Mouse (Mus musculus): ENCODE data around the gene Ctrl. TPM values are rescaled to one million over a fixed set of nuclear protein-coding genes. Genes with fewer than 3 reads are reported as not detected.

Ctrl gene
- polyA plus RNA-seq, 1 experiment from 2014 or later = 3.6 TPM

GRCm38 (mm10) chr8:105961536-105961935 is 27.9 kb upstream of the Ctrl start:
- Histone ChIP-seq H3K4me3 (no peak overlapping the region), H3K9ac (no peak overlapping the region), H3K9me3 (no peaks in the 10 kb centered on the region), H3K4me2 (no peak overlapping the region), H3K27ac (replicated peaks) (no peak overlapping the region), H3K4me1 (replicated peaks) (peaks cover 11% of the 10 kb centered on the region), H3K36me3 (no peaks in the 10 kb centered on the region), H3K27me3 (peaks cover 27% of the 10 kb centered on the region)
- ATAC-seq (ENCODE audit: low read depth) = no peak
- 87% methylated on average over 10 of the region's 10 CpGs for WGBS

DNA sequence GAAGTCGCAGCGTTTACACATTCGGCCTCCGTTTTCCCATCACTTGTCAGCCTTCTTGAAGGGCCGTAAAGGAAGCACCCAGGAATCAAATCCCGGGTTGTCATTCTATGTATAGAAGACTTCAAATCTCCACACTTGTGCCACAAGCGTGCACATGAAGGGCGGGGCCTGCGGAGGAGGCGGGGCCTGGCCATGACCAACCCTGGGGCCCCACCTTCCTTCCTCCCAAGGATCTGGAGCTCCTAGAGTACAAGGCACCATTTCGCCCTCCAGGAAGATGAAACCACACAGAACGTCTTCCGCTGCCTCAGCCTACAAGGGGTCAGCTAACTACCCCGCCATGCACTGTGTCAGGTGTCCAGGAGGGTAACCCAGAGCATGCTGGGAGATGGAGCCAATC is 27.4 kb upstream of the Ctrl start:
- Histone ChIP-seq H3K4me1 (replicated peaks) (peaks cover 11% of the 10 kb centered on the region), H3K9ac (no peak overlapping the region), H3K36me3 (no peaks in the 10 kb centered on the region), H3K4me2 (no peak overlapping the region), H3K27me3 (peaks cover 23% of the 10 kb centered on the region), H3K27ac (replicated peaks) (no peak overlapping the region), H3K9me3 (no peaks in the 10 kb centered on the region), H3K4me3 (no peak overlapping the region)
- no peak for ATAC-seq (ENCODE audit: low read depth)
- WGBS = 78% methylated on average over 14 of the region's 14 CpGs

- Histone ChIP-seq H3K4me2 (no peak overlapping the region), H3K9ac (no peak overlapping the region), H3K36me3 (no peaks in the 10 kb centered on the region), H3K27ac (replicated peaks) (no peak overlapping the region), H3K9me3 (no peaks in the 10 kb centered on the region), H3K27me3 (peaks cover 5% of the 10 kb centered on the region), H3K4me3 (no peak overlapping the region), H3K4me1 (replicated peaks) (no peaks in the 10 kb centered on the region; the same call in 1 of the 2 replicates)
- ATAC-seq (ENCODE audit: low read depth) = no peak
- 88% methylated on average over 7 of the region's 7 CpGs for WGBS
Observed at GRCm38 (mm10) chr8:105959350-105959749, 25.7 kb upstream of the Ctrl start.

GRCm38 (mm10) chr8:105957813-105958212 is 24.2 kb upstream of the Ctrl start:
- Histone ChIP-seq H3K4me2 (no peak overlapping the region), H3K9ac (no peak overlapping the region), H3K36me3 (no peaks in the 10 kb centered on the region), H3K4me1 (replicated peaks) (no peaks in the 10 kb centered on the region), H3K27me3 (no peaks in the 10 kb centered on the region), H3K9me3 (no peaks in the 10 kb centered on the region), H3K27ac (replicated peaks) (no peak overlapping the region), H3K4me3 (no peak overlapping the region)
- WGBS = 84% methylated on average over 3 of the region's 4 CpGs
- ATAC-seq (ENCODE audit: low read depth) = no peak

DNA sequence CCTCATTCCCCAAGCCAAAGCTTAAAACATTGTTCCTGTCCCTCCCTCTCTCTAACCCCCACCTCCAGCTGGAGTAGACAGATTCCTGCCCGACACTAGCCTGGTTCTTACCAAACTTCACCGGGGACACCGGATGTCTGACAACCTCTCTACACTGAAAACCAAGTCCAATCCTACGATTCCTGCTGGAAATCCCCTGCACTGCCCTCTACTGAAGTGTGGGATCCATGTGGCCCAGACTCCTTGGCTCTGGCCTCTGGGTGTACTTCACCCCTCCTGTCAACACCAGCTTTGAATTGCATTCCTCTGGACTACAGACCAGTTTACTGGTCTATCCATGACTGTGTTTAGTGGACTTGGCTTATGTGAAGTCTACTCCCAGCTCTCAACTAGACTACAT is 22.9 kb upstream of the Ctrl start:
- Histone ChIP-seq H3K9me3 (no peaks in the 10 kb centered on the region), H3K9ac (no peak overlapping the region), H3K4me2 (no peak overlapping the region), H3K27ac (replicated peaks) (no peak overlapping the region), H3K36me3 (no peaks in the 10 kb centered on the region), H3K27me3 (no peaks in the 10 kb centered on the region), H3K4me3 (no peak overlapping the region), H3K4me1 (replicated peaks) (0 out of 2 replicates have a peak, but pooled peaks cover under 1% of the 10 kb centered on the region)
- 92% methylated on average over 4 of the region's 4 CpGs for WGBS
- ATAC-seq (ENCODE audit: low read depth) = no peak

GRCm38 (mm10) chr8:105951057-105951659 is 17.5 kb upstream of the Ctrl start:
- 54% methylated on average over 7 of the region's 7 CpGs for WGBS

GRCm38 (mm10) chr8:105949350-105949749 is 15.7 kb upstream of the Ctrl start:
- H3K27me3 ChIP-seq = no peaks in the 10 kb centered on the region
- 0 out of 2 replicates have a peak overlapping the region, but pooled peaks have one; percentile 1 for H3K27ac ChIP-seq (replicated peaks)
- H3K9me3 ChIP-seq = no peaks in the 10 kb centered on the region
- no peak overlapping the region for H3K4me3 ChIP-seq
- no peaks in the 10 kb centered on the region for H3K36me3 ChIP-seq
- 63% methylated on average over 10 of the region's 10 CpGs for WGBS
- peaks cover 14% of the 10 kb centered on the region for H3K4me1 ChIP-seq (replicated peaks)
- H3K9ac ChIP-seq = no peak overlapping the region
- ATAC-seq (ENCODE audit: low read depth) = peak; percentile 32; the same call in 1 of the 2 replicates
- H3K4me2 ChIP-seq = no peak overlapping the region

More at GRCm38 (mm10) chr8:105951057-105951659, 17.5 kb upstream of the Ctrl start:
- no peak overlapping the region for H3K4me3 ChIP-seq
- no peaks in the 10 kb centered on the region for H3K36me3 ChIP-seq
- H3K9me3 ChIP-seq = no peaks in the 10 kb centered on the region
- peak overlapping the region; percentile 72 for H3K27ac ChIP-seq (replicated peaks)
- H3K27me3 ChIP-seq = no peaks in the 10 kb centered on the region
- ATAC-seq (ENCODE audit: low read depth) = peak; percentile 80
- H3K4me2 ChIP-seq = no peak overlapping the region
- H3K9ac ChIP-seq = no peak overlapping the region
- H3K4me1 ChIP-seq (replicated peaks) = peaks cover 14% of the 10 kb centered on the region

- no peak within 1 kb of the TSS for H3K9ac ChIP-seq
- 71% methylated on average over 8 of the region's 8 CpGs for WGBS
- peaks cover 2% of the 10 kb centered on the region for H3K4me1 ChIP-seq (replicated peaks)
- H3K36me3 ChIP-seq = no peaks in the 10 kb centered on the region
- ATAC-seq (ENCODE audit: low read depth) = no peak
- no peaks in the 10 kb centered on the region for H3K9me3 ChIP-seq
- H3K27ac ChIP-seq (replicated peaks) = no peak within 1 kb of the TSS
- H3K27me3 ChIP-seq = no peaks in the 10 kb centered on the region
- no peak within 1 kb of the TSS for H3K4me3 ChIP-seq
- no peak within 1 kb of the TSS for H3K4me2 ChIP-seq
Observed at GRCm38 (mm10) chr8:105943321-105943739, 9.7 kb upstream of the Ctrl start, which contains the start of gene Lcat. TSS of gene Lcat (minus strand) at chr8:105943382.

DNA sequence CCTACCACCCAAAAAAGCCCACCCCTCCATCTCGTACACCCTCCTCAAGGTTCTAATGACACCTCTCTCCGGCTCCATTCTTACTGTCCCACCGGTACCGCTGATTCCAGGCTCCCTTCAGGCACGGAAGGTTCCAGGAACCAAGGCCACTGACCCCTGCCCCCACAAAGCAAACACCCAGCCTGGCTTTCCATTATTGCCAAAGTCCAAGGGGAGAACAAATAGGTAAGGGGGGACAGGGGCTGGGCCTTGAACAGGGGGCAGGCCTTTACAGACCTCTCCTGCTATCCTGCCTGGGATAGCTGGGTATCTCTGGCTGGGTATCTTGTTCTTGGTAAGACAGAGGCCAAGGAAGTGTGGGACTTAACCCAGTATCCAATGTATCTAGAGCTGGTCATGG is 8.9 kb upstream of the Ctrl start:
- WGBS = 95% methylated on average over 5 of the region's 5 CpGs
- no peak for ATAC-seq (ENCODE audit: low read depth)
- Histone ChIP-seq H3K4me2 (no peak overlapping the region), H3K36me3 (no peaks in the 10 kb centered on the region), H3K27ac (replicated peaks) (no peak overlapping the region), H3K27me3 (no peaks in the 10 kb centered on the region), H3K9me3 (no peaks in the 10 kb centered on the region), H3K4me3 (no peak overlapping the region), H3K9ac (no peak overlapping the region), H3K4me1 (replicated peaks) (peaks cover 10% of the 10 kb centered on the region)

- 95% methylated on average over 11 of the region's 11 CpGs for WGBS
- H3K4me1 ChIP-seq (replicated peaks) = peaks cover 10% of the 10 kb centered on the region
- no peak overlapping the region for H3K4me3 ChIP-seq
- no peak for ATAC-seq (ENCODE audit: low read depth)
- H3K9me3 ChIP-seq = no peaks in the 10 kb centered on the region
- no peak overlapping the region for H3K9ac ChIP-seq
- H3K27ac ChIP-seq (replicated peaks) = no peak overlapping the region
- H3K27me3 ChIP-seq = no peaks in the 10 kb centered on the region
- no peak overlapping the region for H3K4me2 ChIP-seq
- no peaks in the 10 kb centered on the region for H3K36me3 ChIP-seq
Observed at GRCm38 (mm10) chr8:105942026-105942425, 8.4 kb upstream of the Ctrl start.

DNA sequence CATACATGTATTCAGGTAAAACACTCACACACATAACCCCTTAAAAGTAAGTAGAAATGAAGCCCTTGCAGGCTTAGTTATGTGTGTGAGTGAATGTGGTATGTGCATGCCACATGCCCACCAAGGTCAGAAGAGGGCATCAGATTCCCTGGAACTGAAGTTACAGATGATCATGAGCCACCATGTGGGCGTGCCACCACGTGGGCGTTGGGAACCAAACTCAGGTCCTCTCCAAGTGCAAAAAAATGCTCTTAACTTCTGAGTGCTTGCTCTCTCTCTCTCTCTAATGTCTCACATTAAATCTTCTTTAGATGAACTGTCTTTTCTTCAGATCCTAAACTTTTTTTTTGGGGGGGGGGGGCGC is 4.6 kb upstream of the Ctrl start, which contains the start of gene Psmb10:
TSS of gene Psmb10 (minus strand) at position 139 of the 364 bp plus-strand sequence.
- no peaks in the 10 kb centered on the region for H3K9me3 ChIP-seq
- peaks cover 5% of the 10 kb centered on the region; the same call in 1 of the 2 replicates for H3K36me3 ChIP-seq
- ATAC-seq (ENCODE audit: low read depth) = no peak
- peak within 1 kb of the TSS; percentile 83 for H3K9ac ChIP-seq
- no peaks in the 10 kb centered on the region for H3K27me3 ChIP-seq
- peak within 1 kb of the TSS; percentile 71 for H3K4me3 ChIP-seq
- H3K4me2 ChIP-seq = peak within 1 kb of the TSS; percentile 97
- H3K27ac ChIP-seq (replicated peaks) = peak within 1 kb of the TSS; percentile 94
- 35% methylated on average over 4 of the region's 4 CpGs for WGBS
- H3K4me1 ChIP-seq (replicated peaks) = peaks cover 25% of the 10 kb centered on the region

DNA sequence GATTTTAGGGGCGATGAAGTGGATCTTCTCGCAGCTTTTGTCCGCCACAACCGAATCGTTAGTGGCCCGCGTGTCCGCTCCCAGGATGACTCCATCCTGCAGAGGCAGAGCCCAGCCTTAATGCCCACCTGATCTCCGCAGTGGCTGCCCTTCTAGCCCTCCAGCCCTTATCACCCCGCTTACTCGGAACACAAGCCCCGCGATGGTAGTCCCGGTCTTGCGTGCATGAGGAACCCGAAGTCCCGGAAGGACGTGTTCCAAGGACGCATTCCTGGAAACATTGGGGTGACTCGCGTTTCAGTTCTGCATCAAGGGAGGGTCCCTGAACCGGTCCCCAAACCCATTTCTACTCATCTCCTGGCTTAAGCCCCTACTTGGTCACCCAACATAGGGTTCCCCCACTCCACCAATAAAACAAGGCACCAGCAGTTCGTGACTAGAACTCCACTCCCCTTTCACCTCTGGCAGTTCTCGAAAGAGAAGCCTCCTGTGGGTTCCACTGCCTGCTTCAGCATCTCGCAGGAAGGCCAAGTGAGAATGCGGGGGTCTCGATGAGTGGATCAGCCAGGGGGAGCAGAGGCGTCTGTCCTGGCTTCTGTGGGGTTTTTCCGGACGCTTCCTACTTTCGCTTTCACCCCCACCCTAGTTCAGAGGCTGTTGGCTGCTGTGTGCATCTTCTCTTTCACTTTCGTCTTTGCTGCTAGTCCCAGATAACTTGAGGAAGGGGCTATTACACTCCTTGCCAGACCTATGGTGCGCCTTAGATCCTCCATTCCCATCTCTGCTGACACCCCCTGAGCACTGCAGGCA is 4.0 kb upstream of the Ctrl start:
- Histone ChIP-seq H3K27ac (replicated peaks) (peak overlapping the region; percentile 94), H3K4me1 (replicated peaks) (peaks cover 25% of the 10 kb centered on the region), H3K4me3 (peak overlapping the region; percentile 71), H3K4me2 (peak overlapping the region; percentile 97), H3K27me3 (no peaks in the 10 kb centered on the region), H3K9me3 (no peaks in the 10 kb centered on the region), H3K9ac (peak overlapping the region; percentile 83), H3K36me3 (peaks cover 11% of the 10 kb centered on the region; the same call in 1 of the 2 replicates)
- ATAC-seq (ENCODE audit: low read depth) = peak; percentile 49
- 2% methylated on average over 33 of the region's 33 CpGs for WGBS

Measured in neural tube, embryonic 13.5 days (tissue).